Mouse (Mus musculus) T-helper 2 cell (primary cell): ENCODE results near the gene Gm49383.

Source experiments
- in situ Hi-C: fragments of 300-600 bp; cut with MboI, MseI; formaldehyde crosslinking; loops from one replicate; pipeline ENCODE4 v1.15.1; 2025; ENCODE audit warnings: high pct_unique_total_duplicates

Gm49383 gene

GRCm38 (mm10) chr12:69167656-69168460 is 29.0 kb downstream of the Gm49383 start:
- in situ Hi-C loops: loop anchor here (25.0 kb wide), 1 partner anchor 1794 kb away; the partner anchor contains the start of gene Psma3

- in situ Hi-C loops: loop anchor here (25.0 kb wide), 1 partner anchor 1795 kb away; the partner anchor contains the start of gene Psma3
Measured at GRCm38 (mm10) chr12:69166861-69167581, 29.9 kb downstream of the Gm49383 start.

GRCm38 (mm10) chr12:69164904-69165303 is 32.0 kb downstream of the Gm49383 start:
- in situ Hi-C loops: loop anchor here (25.0 kb wide), 1 partner anchor 1797 kb away; the partner anchor contains the start of gene Psma3

GRCm38 (mm10) chr12:69163586-69163985 is 33.3 kb downstream of the Gm49383 start:
- in situ Hi-C loops: loop anchor here (25.0 kb wide), 1 partner anchor 1799 kb away; the partner anchor contains the start of gene Psma3

GRCm38 (mm10) chr12:69160677-69161076 is 36.2 kb downstream of the Gm49383 start:
- in situ Hi-C loops: loop anchor here (25.0 kb wide), 1 partner anchor 1802 kb away; the partner anchor contains the start of gene Psma3

GRCm38 (mm10) chr12:69159578-69159940 is 37.3 kb downstream of the Gm49383 start:
- in situ Hi-C loops: loop anchor here (25.0 kb wide), 1 partner anchor 1803 kb away; the partner anchor contains the start of gene Psma3

- in situ Hi-C loops: loop anchor here (25.0 kb wide), 1 partner anchor 1803 kb away; the partner anchor contains the start of gene Psma3
Measured at GRCm38 (mm10) chr12:69158765-69159577, 37.9 kb downstream of the Gm49383 start, which contains the start of gene Rps29. Gene Rps29, minus strand, starts transcription at chr12:69159186.

GRCm38 (mm10) chr12:69158366-69158764 is 38.5 kb downstream of the Gm49383 start:
- in situ Hi-C loops: loop anchor here (25.0 kb wide), 1 partner anchor 1804 kb away; the partner anchor contains the start of gene Psma3

GRCm38 (mm10) chr12:69157107-69157506 is 39.8 kb downstream of the Gm49383 start:
- in situ Hi-C loops: loop anchor here (25.0 kb wide), 1 partner anchor 1805 kb away; the partner anchor contains the start of gene Psma3

- in situ Hi-C loops: loop anchor here (25.0 kb wide), 1 partner anchor 1806 kb away; the partner anchor contains the start of gene Psma3
Measured at GRCm38 (mm10) chr12:69156436-69156835, 40.5 kb downstream of the Gm49383 start.

- in situ Hi-C loops: loop anchor here (25.0 kb wide), 1 partner anchor 1806 kb away; the partner anchor contains the start of gene Psma3
Measured at GRCm38 (mm10) chr12:69155923-69156322, 41.0 kb downstream of the Gm49383 start.

- in situ Hi-C loops: loop anchor here (25.0 kb wide), 1 partner anchor 1812 kb away; the partner anchor contains the start of gene Psma3
Measured at GRCm38 (mm10) chr12:69150049-69150448, 46.9 kb downstream of the Gm49383 start.

- in situ Hi-C loops: no loop called here
Measured at GRCm38 (mm10) chr12:69147166-69147735, 49.7 kb downstream of the Gm49383 start.

- in situ Hi-C loops: no loop called here
Measured at GRCm38 (mm10) chr12:69143460-69143859, 53.4 kb downstream of the Gm49383 start.

GRCm38 (mm10) chr12:69139841-69140240 is 57.1 kb downstream of the Gm49383 start:
- in situ Hi-C loops: no loop called here

GRCm38 (mm10) chr12:69139201-69139600 is 57.7 kb downstream of the Gm49383 start:
- in situ Hi-C loops: no loop called here
